Mouse (Mus musculus) heart, postnatal 0 days (tissue): Measurements from ENCODE around the gene Ptprn2.

Experiments used
- CTCF ChIP-seq: IDR thresholded peaks from 2 replicates; pipeline ENCODE4 v1.5.1; 2016; ENCODE audit warnings: antibody characterized with exemption, control low read depth, low read depth
- EP300 ChIP-seq: IDR thresholded peaks from 2 replicates; pipeline ENCODE4 v1.6.1; 2016; ENCODE audit warnings: antibody characterized with exemption, low read depth

GRCm38 (mm10) chr12:117028333-117028961 lies 542.9 kb downstream of the Ptprn2 start:
- no peak for TF ChIP-seq CTCF
- TF ChIP-seq EP300 = no peak
